Mouse (Mus musculus): ENCODE measurements around the gene Chsy1. TPM values are rescaled to one million over a fixed set of nuclear protein-coding genes. Genes with fewer than 3 reads are reported as not detected.

Chsy1 gene
- total RNA-seq, 2 experiments from 2014 or later: 37.9 to 68.0 TPM

DNA sequence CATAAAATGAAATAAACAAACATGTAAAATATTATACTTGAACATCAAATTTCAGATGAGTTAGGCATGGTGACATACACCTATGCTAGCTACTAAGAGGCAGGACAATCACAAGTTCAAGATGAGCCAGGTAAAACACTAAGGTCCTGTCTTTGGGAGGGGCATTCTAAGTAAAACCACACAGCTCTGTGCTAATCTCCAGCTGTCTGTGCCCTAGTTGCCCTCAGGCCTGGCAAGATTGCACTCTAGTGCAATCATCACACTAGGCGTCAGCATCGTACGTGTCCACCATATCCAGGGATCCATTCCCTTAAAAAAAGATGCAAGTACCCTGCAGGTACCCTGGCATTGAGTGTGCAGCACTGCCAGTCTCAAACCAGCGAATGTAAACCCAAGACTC lies 28.0 kb downstream of the Chsy1 start:
- peak; percentile 28 for ATAC-seq (replicated peaks; ENCODE audit: poor library complexity)

DNA sequence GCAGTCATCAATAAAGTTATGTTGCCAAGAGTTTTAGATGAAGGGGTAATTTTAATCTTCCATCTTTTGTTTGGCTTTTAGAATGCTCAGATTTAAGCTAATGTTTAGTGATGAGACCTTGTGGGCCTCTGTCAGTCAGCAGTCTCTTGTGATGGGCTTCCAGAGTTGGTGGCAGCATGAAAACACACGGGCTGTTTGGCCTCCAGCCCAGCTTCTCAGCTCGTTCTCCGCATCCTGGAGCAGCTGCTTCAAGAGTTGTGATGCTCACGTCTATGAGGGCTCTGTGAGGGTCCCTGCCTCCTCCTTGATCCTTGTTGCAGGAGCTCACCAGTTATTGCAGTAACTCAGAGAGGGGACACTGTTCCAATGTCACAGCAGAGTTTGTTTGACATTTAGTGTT lies 29.0 kb downstream of the Chsy1 start:
- ATAC-seq (replicated peaks; ENCODE audit: poor library complexity): no peak

DNA sequence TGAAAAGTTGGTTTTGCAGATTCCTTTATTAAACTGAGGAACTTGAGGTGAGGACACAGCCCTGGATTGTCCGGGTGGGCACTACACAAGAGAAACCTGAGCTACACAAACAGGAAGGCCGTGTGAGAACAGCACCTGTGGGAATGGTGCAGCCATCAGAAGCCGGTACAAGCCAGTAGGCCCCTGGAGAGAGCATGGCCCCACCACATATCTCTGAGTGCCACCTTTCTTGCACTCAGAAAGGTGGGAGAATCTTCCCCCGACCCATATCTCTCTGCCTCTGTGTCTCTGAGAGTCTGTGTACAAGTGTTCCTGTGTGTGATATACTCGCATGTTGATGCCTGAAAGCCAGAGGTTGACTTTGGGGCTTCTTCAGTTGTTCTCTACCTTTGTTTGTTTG lies 29.6 kb downstream of the Chsy1 start:
- no peak for ATAC-seq (replicated peaks; ENCODE audit: poor library complexity)

DNA sequence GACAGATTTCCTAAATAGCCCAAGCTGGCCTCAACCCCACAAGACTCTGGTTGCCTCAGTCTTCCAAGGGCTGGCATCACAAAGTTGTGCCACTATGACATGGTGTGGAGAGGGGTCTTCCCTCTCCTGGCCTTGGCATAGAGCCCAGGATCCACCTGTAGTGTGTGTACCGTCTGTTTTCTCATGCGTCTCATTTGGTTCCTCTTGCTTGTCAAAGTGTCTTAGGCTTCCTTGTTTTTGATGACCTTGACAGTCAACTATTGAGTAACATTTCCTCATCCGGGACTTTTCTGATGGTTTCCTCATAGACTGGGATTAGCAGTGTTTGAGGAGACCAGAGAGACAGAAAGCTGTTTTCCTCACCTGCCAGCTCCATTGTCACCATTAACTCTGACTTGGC lies 30.8 kb downstream of the Chsy1 start:
- ATAC-seq (replicated peaks; ENCODE audit: poor library complexity): peak; percentile 65

- ATAC-seq (replicated peaks; ENCODE audit: poor library complexity): no peak
These were observed 31.7 kb downstream of the Chsy1 start for GRCm38 (mm10) chr7:66140923-66141570.

DNA sequence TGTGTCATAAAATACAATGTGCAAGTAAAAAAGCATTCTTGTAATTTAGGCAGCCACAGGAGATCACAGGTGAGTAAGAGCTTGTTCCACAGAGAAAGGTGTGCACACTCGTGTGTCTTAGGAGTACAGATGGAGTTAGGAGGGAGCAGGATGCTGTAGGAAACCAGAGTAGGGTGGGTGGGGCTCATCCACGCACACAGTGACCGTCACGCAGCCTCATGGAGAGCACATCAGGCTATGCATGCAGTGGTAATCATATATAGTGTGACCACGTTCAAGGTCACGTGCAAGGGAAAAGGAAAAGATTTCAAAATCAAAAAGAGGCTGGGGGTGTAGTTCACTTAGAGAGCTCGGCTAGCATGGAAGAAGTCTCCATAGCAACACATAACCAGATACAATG lies 33.2 kb downstream of the Chsy1 start:
- ATAC-seq (replicated peaks; ENCODE audit: poor library complexity): no peak

- no peak for ATAC-seq (replicated peaks; ENCODE audit: poor library complexity)
These were observed 35.2 kb downstream of the Chsy1 start for GRCm38 (mm10) chr7:66144543-66144942.

GRCm38 (mm10) chr7:66147156-66147555 lies 37.8 kb downstream of the Chsy1 start:
- no peak for ATAC-seq (replicated peaks; ENCODE audit: poor library complexity)

DNA sequence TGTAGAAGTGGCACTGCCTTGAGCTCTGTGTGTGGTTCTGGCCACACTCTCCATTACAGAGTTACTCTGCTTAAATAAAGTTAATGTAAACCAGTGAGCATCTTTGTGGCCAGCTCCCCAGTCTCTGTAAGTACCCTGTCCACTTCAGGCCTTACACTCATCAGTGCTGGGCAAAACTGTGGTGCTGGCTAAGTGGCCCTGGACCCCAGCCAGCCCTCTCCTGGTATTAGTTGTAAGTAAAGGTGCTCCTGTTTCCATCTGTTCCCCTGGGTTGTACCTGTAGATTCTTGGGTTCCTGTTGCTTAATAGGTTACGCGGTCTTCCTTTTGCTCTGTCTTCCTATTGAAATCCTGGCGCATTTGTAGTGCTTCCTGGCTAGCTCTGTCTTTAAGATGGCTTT lies 38.5 kb downstream of the Chsy1 start:
- no peak for ATAC-seq (replicated peaks; ENCODE audit: poor library complexity)

- no peak for ATAC-seq (replicated peaks; ENCODE audit: poor library complexity)
These were observed 40.2 kb downstream of the Chsy1 start for GRCm38 (mm10) chr7:66149506-66149905.

DNA sequence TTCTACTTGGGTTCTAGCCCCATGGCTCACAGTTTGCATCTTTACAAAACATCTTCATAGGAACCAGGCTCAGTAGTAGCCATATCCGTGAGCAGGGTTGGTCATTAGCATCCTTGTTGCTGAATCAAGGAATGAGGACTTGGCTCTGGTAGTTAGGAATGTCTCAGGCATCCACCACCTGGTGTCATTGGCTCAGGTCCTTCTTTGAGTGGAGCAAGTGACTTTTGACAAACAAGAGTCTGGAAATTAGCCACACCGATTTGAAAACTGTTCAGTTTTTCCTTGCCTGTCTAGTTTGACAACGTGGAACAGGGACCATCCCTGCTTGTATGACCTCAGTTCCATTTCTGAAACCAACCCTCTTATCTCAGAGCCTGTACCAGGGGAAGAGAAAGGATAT lies 41.1 kb downstream of the Chsy1 start:
- ATAC-seq (replicated peaks; ENCODE audit: poor library complexity): no peak

GRCm38 (mm10) chr7:66157413-66157812 lies 48.1 kb downstream of the Chsy1 start:
- no peak for ATAC-seq (replicated peaks; ENCODE audit: poor library complexity)

- no peak for ATAC-seq (replicated peaks; ENCODE audit: poor library complexity)
These were observed 48.6 kb downstream of the Chsy1 start for GRCm38 (mm10) chr7:66157861-66158415.

GRCm38 (mm10) chr7:66158616-66159129 lies 49.4 kb downstream of the Chsy1 start:
- ATAC-seq (replicated peaks; ENCODE audit: poor library complexity): no peak

DNA sequence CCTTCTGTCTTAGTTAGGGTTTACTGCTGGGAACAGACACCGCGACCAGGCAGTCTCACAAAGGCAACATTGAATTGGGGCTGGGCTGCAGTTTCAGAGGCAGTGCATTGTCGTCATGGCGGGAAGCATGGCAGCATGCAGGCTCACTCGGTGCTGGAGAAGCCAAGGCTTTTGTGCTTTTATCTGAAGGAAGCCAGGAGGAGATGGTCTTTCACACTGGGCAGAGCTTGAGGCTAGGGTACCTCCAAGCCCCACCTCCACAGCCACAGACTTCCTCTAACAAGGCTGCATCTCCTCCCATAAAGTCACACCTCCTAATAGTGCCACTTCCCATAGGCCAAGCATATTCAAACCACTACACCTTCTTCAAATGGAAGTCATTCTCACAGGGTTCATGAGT lies 50.6 kb downstream of the Chsy1 start:
- ATAC-seq (replicated peaks; ENCODE audit: poor library complexity): peak; percentile 44; the same call in 1 of the 2 replicates

DNA sequence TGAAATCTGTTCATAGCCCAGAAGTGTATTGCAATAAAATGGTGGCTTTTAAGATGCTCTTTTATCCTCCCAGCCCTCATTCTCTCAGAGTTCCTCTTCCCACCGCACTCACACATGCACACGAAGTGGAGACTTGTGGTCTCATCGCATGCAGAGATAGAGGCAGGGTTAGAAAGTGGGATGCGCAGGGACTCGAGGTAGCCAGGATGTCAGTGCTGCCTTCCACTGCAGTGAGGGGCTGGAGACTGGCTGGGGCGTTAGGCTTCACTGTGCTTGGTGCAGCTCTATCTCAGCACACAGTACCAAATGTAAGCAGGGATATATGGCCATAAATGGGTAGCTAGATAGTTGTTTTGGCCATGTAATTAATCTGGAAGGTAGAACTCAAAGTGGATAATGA lies 52.5 kb downstream of the Chsy1 start:
- ATAC-seq (replicated peaks; ENCODE audit: poor library complexity): no peak

- no peak for ATAC-seq (replicated peaks; ENCODE audit: poor library complexity)
These were observed 53.2 kb downstream of the Chsy1 start for GRCm38 (mm10) chr7:66162489-66162888.

GRCm38 (mm10) chr7:66162981-66163380 lies 53.7 kb downstream of the Chsy1 start:
- no peak for ATAC-seq (replicated peaks; ENCODE audit: poor library complexity)

DNA sequence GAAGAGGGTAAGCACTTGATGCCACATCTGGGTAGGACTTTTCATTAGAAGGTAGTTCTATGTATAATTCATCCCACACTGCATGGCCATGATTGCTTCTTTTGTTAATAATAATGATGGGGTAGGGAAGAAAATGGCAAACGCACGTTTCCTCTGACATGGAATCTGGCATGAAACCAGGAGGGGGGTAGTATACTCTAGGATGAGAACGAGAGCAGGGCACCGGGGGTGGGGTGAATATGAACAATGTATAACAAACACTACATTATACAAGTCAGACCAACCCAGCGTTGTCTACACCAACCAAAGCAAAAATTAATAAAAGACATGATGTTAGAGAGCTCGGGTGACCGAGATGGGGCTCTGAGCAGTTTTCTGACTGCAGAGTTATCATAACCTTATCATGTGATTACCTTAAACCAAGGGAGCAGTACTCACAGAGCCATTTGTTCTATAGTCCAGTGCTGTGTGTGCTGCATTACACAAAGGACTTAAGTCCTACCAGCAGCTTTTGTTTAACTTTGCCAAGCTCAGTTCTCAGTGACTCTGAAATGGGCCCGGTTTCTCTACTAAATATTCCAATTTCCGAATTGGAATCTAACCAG lies 55.2 kb downstream of the Chsy1 start:
- ATAC-seq (replicated peaks; ENCODE audit: poor library complexity): no peak

- no peak for ATAC-seq (replicated peaks; ENCODE audit: poor library complexity)
These were observed 55.9 kb downstream of the Chsy1 start for GRCm38 (mm10) chr7:66165036-66165798.

DNA sequence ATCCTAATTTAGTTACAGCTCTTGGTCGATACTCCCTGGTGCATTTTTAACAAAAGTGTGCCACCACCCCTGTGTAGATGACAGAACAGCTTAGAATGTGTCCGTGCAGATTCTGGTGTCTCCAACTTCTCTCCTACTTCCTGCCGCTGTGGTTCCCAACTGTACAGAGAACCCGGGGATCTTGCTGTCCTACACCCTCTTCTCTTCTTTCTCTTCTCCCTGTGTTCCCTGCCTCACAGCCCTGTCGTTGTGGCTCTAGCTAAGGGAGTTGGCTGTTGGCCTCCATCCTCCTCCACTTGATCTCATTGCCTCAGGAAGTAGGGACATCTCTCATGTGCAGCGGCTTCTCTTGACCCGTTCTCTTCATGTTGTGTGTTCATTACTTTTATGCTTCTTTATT lies 59.6 kb downstream of the Chsy1 start:
- ATAC-seq (replicated peaks; ENCODE audit: poor library complexity): no peak

DNA sequence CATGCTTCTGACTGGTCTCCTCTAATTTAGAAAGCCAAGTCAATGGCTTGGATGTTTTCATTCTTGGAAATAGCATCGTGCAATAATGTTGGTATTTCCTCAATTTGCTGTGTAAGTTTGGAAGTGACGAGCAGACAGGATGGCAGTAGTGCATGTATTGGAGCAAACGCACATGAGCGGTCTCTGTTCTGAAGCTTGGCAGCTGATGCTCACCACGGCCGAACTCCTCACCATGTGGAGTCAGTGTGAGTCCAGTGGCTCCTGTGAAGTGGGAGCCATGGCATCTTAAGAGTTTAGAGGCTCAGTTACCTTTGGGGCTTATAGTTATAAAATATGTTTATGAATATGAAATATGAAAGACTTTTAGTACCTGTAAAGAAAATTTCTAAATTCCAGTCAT lies 60.2 kb downstream of the Chsy1 start:
- 0 out of 2 replicates have a peak, but pooled peaks have one; percentile 34 for ATAC-seq (replicated peaks; ENCODE audit: poor library complexity)
